Mouse (Mus musculus): ENCODE measurements at regions not wholly inside any gene's neighbourhood (a gene's known extent, or its start where the extent isn't known, plus 50 kb on each side); places are given as distances from the start of the nearest gene placed in this dataset.

DNA sequence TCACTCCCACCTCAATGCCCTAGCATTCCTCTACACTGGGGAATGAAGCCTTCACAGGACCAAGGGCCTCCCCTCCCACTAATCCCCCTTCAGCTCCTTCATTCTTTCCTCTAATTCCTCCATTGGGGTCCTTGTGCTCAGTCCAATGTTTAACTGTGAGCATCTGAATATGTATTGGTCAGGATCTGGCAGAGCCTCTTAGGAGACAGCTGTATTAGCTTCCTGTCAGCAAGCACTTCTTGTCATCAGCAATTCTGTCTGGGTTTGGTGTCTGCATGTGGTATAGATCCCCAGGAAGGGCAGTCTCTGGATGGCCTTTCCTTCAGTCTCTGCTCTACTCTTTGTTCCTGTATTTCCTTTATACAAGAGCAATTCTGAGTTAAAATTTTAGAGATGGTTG lies 426.8 kb upstream of the 2610001J05Rik start:
- Histone ChIP-seq H3K27me3 (ENCODE audit: control insufficient read depth, insufficient read depth, low read length) (no peaks in the 10 kb centered on the region), H3K4me1 (ENCODE audit: control insufficient read depth, insufficient read depth, insufficient read length) (no peaks in the 10 kb centered on the region), H3K36me3 (ENCODE audit: control insufficient read depth, insufficient read depth, low read length) (no peaks in the 10 kb centered on the region), H3K4me3 (ENCODE audit: extremely low read depth, insufficient read depth, insufficient read length) (no peak overlapping the region), H3K27ac (ENCODE audit: insufficient read depth, low read length) (no peak overlapping the region)
- DNase-seq (ENCODE audit: low read depth in 1 of 2, low spot score in 2 of 2) = no peak
- TF ChIP-seq CTCF (IDR thresholded peaks at IDR 0.05; ENCODE audit: extremely low read depth, insufficient read depth, insufficient read length, insufficient replicate concordance) = no peak
- no peak for TF ChIP-seq POLR2A (IDR thresholded peaks at IDR 0.05; ENCODE audit: low read depth, low read length)

DNA sequence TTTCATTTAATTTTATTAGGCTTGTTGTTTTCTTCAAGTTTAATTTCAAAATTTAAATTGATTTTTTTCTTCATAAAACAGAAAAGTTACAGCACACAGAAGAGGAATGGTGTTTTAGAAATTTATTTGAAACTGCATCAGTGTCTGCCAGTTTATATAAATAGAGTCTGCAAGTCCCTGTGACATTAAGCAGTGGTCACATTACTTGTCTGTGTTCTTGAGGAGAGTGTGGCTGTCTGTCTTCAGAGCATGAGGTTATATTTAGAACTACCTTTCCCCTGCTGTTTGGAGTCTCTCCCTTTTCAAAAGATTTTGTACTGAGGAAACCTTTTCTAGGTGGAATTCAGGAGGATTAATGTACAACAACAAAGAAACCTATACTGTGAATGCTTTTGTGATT lies 426.1 kb upstream of the 2610001J05Rik start:
- Histone ChIP-seq H3K27me3 (ENCODE audit: control insufficient read depth, insufficient read depth, low read length) (no peaks in the 10 kb centered on the region), H3K4me3 (ENCODE audit: extremely low read depth, insufficient read depth, insufficient read length) (no peak overlapping the region), H3K27ac (ENCODE audit: insufficient read depth, low read length) (no peak overlapping the region), H3K4me1 (ENCODE audit: control insufficient read depth, insufficient read depth, insufficient read length) (no peaks in the 10 kb centered on the region), H3K36me3 (ENCODE audit: control insufficient read depth, insufficient read depth, low read length) (no peaks in the 10 kb centered on the region)
- DNase-seq (ENCODE audit: low read depth in 1 of 2, low spot score in 2 of 2) = no peak
- TF ChIP-seq POLR2A (IDR thresholded peaks at IDR 0.05; ENCODE audit: low read depth, low read length) (no peak), CTCF (IDR thresholded peaks at IDR 0.05; ENCODE audit: extremely low read depth, insufficient read depth, insufficient read length, insufficient replicate concordance) (no peak)

DNA sequence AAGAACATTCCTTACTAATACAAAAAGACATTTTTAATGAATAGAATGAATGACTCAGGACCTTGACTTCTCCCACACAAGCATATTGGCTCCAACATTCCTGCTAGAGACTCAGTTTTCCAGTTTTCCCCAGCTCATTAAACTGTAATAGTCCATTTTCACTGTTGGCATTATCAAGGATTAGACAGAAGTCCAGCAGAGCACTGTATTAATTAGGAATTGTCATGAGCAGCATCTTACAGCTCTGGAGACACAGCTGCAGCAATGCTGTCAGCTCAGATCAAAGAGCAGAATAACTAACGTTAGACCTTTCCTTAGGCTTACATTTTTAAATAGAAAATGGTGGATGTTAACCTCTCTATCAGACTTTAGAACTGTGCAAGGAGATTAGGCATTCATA lies 419.5 kb upstream of the 2610001J05Rik start:
- H3K27ac ChIP-seq (ENCODE audit: insufficient read depth, low read length) = no peak overlapping the region
- DNase-seq (ENCODE audit: low read depth in 1 of 2, low spot score in 2 of 2) = no peak
- no peak overlapping the region for H3K4me3 ChIP-seq (ENCODE audit: extremely low read depth, insufficient read depth, insufficient read length)
- H3K36me3 ChIP-seq (ENCODE audit: control insufficient read depth, insufficient read depth, low read length) = no peaks in the 10 kb centered on the region
- no peaks in the 10 kb centered on the region for H3K4me1 ChIP-seq (ENCODE audit: control insufficient read depth, insufficient read depth, insufficient read length)
- no peak for TF ChIP-seq CTCF (IDR thresholded peaks at IDR 0.05; ENCODE audit: extremely low read depth, insufficient read depth, insufficient read length, insufficient replicate concordance)
- TF ChIP-seq POLR2A (IDR thresholded peaks at IDR 0.05; ENCODE audit: low read depth, low read length) = no peak
- H3K27me3 ChIP-seq (ENCODE audit: control insufficient read depth, insufficient read depth, low read length) = no peaks in the 10 kb centered on the region
- 69% methylated on average over 1 of the region's 1 CpGs for WGBS

DNA sequence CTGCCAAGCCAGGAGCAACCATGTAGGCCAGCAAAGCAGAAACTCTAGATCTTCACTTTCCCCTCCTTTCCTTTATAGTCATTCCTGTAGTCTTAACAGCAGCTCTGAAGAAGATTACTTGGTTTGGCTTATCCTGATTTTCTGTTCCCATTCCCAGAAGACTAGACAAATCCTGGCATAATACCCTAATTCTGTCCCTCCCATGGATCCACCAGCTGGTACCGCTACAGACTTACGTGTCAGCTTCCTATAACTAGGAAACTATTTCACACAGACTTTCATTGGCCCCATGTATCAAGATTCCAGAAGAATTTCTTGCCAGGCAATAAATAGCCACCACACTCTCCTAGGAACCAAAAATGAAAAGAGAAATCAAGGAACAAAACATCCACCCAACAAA lies 410.2 kb upstream of the 2610001J05Rik start:
- TF ChIP-seq CTCF (IDR thresholded peaks at IDR 0.05; ENCODE audit: extremely low read depth, insufficient read depth, insufficient read length, insufficient replicate concordance) = no peak
- no peak overlapping the region for H3K4me3 ChIP-seq (ENCODE audit: extremely low read depth, insufficient read depth, insufficient read length)
- WGBS = 89% methylated on average over 2 of the region's 2 CpGs

DNA sequence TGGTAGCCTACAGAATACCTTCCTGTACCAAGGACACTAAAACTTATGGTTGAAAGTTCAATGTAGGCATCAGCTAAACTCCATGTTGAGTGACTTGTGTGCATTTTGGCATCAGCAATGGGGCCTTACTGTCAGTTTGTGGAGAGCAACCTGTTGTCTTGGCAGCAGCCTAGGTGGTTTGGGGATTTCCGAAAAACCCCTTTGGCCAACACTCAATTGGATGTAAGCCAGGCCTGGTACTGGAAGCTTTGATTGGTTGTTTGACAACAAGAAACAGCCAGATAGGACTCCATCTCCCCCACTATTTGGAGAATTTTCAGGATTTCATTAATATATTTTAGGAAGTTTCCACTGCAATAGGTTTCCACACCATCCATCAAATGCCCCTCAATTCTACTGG lies 390.6 kb upstream of the 2610001J05Rik start:
- WGBS = 95% methylated on average over 1 of the region's 1 CpGs
- no peaks in the 10 kb centered on the region for H3K27me3 ChIP-seq (ENCODE audit: control insufficient read depth, insufficient read depth, low read length)
- TF ChIP-seq CTCF (IDR thresholded peaks at IDR 0.05; ENCODE audit: extremely low read depth, insufficient read depth, insufficient read length, insufficient replicate concordance) (no peak), POLR2A (IDR thresholded peaks at IDR 0.05; ENCODE audit: low read depth, low read length) (no peak)

More for the DNA sequence above, 410.2 kb upstream of the 2610001J05Rik start:
- Histone ChIP-seq H3K27ac (ENCODE audit: insufficient read depth, low read length) (no peak overlapping the region), H3K4me1 (ENCODE audit: control insufficient read depth, insufficient read depth, insufficient read length) (no peaks in the 10 kb centered on the region), H3K36me3 (ENCODE audit: control insufficient read depth, insufficient read depth, low read length) (no peaks in the 10 kb centered on the region), H3K27me3 (ENCODE audit: control insufficient read depth, insufficient read depth, low read length) (no peaks in the 10 kb centered on the region)
- DNase-seq (ENCODE audit: low read depth in 1 of 2, low spot score in 2 of 2) = no peak

DNA sequence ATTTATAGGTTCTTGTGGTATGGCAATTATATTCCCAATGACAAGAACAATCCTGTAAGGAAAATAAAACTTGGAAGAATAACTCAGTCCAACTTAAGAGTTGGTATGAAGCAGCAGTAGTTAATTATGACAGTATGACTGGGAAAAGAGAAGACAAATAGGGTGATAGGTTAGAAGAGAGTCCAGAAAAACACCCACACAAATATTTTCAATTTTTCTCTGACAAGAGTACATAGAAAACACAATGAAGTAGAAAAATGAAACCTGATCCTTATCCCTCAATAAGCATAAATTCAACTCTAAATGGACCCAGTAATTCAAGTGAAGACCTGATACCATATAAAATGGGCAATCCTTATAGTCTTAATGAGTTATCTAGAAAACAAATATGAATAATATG lies 369.0 kb upstream of the 2610001J05Rik start:
- H3K4me3 ChIP-seq (ENCODE audit: extremely low read depth, insufficient read depth, insufficient read length) = no peak overlapping the region
- no peaks in the 10 kb centered on the region for H3K4me1 ChIP-seq (ENCODE audit: control insufficient read depth, insufficient read depth, insufficient read length)
- no peak overlapping the region for H3K27ac ChIP-seq (ENCODE audit: insufficient read depth, low read length)
- TF ChIP-seq POLR2A (IDR thresholded peaks at IDR 0.05; ENCODE audit: low read depth, low read length) (no peak), CTCF (IDR thresholded peaks at IDR 0.05; ENCODE audit: extremely low read depth, insufficient read depth, insufficient read length, insufficient replicate concordance) (no peak)
- no peak for DNase-seq (ENCODE audit: low read depth in 1 of 2, low spot score in 2 of 2)
- no peaks in the 10 kb centered on the region for H3K27me3 ChIP-seq (ENCODE audit: control insufficient read depth, insufficient read depth, low read length)
- no peaks in the 10 kb centered on the region for H3K36me3 ChIP-seq (ENCODE audit: control insufficient read depth, insufficient read depth, low read length)

More for the DNA sequence above, 390.6 kb upstream of the 2610001J05Rik start:
- no peak overlapping the region for H3K4me3 ChIP-seq (ENCODE audit: extremely low read depth, insufficient read depth, insufficient read length)
- H3K36me3 ChIP-seq (ENCODE audit: control insufficient read depth, insufficient read depth, low read length) = no peaks in the 10 kb centered on the region
- no peaks in the 10 kb centered on the region for H3K4me1 ChIP-seq (ENCODE audit: control insufficient read depth, insufficient read depth, insufficient read length)
- no peak overlapping the region for H3K27ac ChIP-seq (ENCODE audit: insufficient read depth, low read length)
- DNase-seq (ENCODE audit: low read depth in 1 of 2, low spot score in 2 of 2) = no peak

DNA sequence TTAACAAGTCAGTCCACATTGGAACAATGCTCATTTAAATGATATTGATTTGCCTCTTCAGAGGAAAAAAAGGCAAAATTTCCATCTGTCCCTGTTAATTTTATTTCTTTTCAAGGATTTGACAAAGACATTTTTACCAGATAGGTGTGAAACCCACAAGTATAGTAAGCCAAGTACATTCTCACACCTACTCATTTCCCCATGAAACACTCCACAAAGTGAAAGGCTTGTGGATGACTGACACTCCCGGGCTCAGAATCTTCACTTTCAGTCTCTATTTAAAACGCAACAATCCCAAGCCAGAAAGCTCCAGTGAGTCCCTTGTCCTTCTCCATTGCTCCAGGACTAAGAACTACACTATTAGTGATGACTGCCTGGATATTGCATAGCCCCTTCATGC lies 367.8 kb upstream of the 2610001J05Rik start:
- WGBS = 64% methylated on average over 2 of the region's 2 CpGs

More for the DNA sequence above, 367.8 kb upstream of the 2610001J05Rik start:
- Histone ChIP-seq H3K4me3 (ENCODE audit: extremely low read depth, insufficient read depth, insufficient read length) (no peak overlapping the region), H3K27ac (ENCODE audit: insufficient read depth, low read length) (no peak overlapping the region), H3K36me3 (ENCODE audit: control insufficient read depth, insufficient read depth, low read length) (no peaks in the 10 kb centered on the region), H3K27me3 (ENCODE audit: control insufficient read depth, insufficient read depth, low read length) (no peaks in the 10 kb centered on the region), H3K4me1 (ENCODE audit: control insufficient read depth, insufficient read depth, insufficient read length) (no peaks in the 10 kb centered on the region)
- TF ChIP-seq POLR2A (IDR thresholded peaks at IDR 0.05; ENCODE audit: low read depth, low read length) = no peak
- TF ChIP-seq CTCF (IDR thresholded peaks at IDR 0.05; ENCODE audit: extremely low read depth, insufficient read depth, insufficient read length, insufficient replicate concordance) = no peak
- no peak for DNase-seq (ENCODE audit: low read depth in 1 of 2, low spot score in 2 of 2)
